Mouse (Mus musculus): ENCODE data around the gene Paics. TPM values are rescaled to one million over a fixed set of nuclear protein-coding genes. Genes with fewer than 3 reads are reported as not detected.
A peak's percentile ranks its signal among the peaks of the same experiment; 100 is the strongest.

The Paics gene
- polyA plus RNA-seq, 1 experiment from 2014 or later: 213 TPM

DNA sequence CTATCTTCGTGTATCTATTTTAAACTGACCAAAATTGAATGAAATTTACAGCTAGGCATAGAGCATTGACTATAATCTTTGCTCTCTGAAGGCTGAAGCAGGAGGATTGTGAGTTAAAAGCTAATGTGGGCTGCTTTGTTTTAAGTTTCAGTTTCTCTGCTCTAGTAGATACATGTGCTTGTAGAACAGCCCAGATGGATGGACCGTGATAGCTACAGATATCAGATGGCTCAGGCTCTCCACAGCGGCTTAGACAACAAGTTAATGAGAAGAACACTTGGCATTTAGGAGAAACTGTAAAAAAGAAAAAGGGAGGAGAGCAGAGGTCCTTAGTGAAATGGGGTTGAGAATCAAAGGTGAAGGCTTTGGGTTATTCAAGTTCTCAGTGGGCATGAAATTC lies 39.7 kb downstream of the Paics start:
- Histone ChIP-seq H3K27ac (ENCODE audit: low read length) (no peak overlapping the region), H3K4me3 (replicated peaks; ENCODE audit: low read length) (no peak overlapping the region), H3K9ac (replicated peaks; ENCODE audit: low read depth, low read length) (no peak overlapping the region), H3K36me3 (ENCODE audit: control insufficient read depth, insufficient read depth) (peaks cover 49% of the 10 kb centered on the region), H3K4me1 (replicated peaks; ENCODE audit: control insufficient read depth, insufficient read depth, low read length) (no peaks in the 10 kb centered on the region), H3K9me3 (ENCODE audit: control insufficient read depth, low read length) (no peaks in the 10 kb centered on the region), H3K27me3 (replicated peaks; ENCODE audit: control insufficient read depth, insufficient read depth, low read length) (no peaks in the 10 kb centered on the region), H3K4me2 (ENCODE audit: low read length) (no peak overlapping the region)
- 95% methylated on average over 3 of the region's 3 CpGs for WGBS
- no peak for ATAC-seq

DNA sequence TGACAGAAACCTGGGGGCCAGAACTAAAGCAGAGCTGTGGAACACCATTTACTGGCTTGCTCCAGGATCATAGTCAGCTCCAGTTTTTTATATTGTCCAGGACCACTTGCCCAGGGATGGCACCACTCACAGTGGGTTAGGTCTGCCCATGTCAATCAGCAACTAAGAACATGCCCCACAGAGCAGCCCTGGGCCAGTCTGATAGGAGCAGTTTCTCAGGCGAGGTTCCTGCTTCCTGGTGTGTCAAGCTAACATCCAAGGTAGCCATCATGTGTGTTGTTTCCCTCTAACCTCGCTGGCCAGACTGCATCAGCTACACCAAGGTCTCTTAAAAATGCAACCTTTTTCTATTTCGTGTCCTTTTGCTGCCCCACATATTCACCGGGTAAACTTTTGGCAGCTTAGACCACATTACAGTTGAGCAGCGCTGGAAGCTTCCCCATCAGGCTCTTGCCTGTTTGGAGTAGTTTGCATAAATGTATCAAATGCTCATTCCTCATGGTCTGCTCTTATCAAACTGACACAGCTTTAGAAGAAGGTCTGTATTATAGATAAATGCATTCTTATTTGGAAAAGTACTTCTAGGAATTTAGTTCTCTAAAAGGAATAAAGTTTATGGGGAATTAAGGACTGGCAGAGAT lies 42.2 kb downstream of the Paics start:
- H3K36me3 ChIP-seq (ENCODE audit: control insufficient read depth, insufficient read depth): peaks cover 48% of the 10 kb centered on the region
- no peaks in the 10 kb centered on the region for H3K27me3 ChIP-seq (replicated peaks; ENCODE audit: control insufficient read depth, insufficient read depth, low read length)
- H3K9ac ChIP-seq (replicated peaks; ENCODE audit: low read depth, low read length): no peak overlapping the region
- H3K4me3 ChIP-seq (replicated peaks; ENCODE audit: low read length): no peak overlapping the region
- H3K9me3 ChIP-seq (ENCODE audit: control insufficient read depth, low read length): no peaks in the 10 kb centered on the region
- no peaks in the 10 kb centered on the region for H3K4me1 ChIP-seq (replicated peaks; ENCODE audit: control insufficient read depth, insufficient read depth, low read length)
- whole genome bisulfite sequencing: 96% methylated on average over 5 of the region's 5 CpGs
- ATAC-seq: no peak
- H3K4me2 ChIP-seq (ENCODE audit: low read length): no peak overlapping the region
- H3K27ac ChIP-seq (ENCODE audit: low read length): no peak overlapping the region

DNA sequence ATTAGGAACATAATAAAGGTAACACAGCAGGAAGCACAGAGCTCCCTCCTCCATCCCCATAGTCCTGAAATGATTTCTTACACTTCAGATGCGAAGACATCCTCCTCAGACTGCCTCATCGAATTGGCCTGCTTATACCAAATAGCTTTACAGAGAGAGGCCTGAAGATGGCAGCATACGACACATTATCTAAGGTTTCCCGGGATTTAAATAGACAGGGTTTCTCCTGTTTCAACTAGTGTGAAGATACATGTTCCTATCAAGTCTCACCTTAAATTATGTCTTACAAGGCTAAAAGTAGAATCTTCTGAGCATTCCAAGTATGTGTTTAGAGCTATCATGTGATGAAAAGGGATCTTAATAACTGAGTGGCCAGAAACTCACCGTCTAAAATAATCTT lies 47.3 kb downstream of the Paics start:
- Histone ChIP-seq H3K4me3 (replicated peaks; ENCODE audit: low read length) (no peak overlapping the region), H3K27me3 (replicated peaks; ENCODE audit: control insufficient read depth, insufficient read depth, low read length) (no peaks in the 10 kb centered on the region), H3K27ac (ENCODE audit: low read length) (no peak overlapping the region), H3K9me3 (ENCODE audit: control insufficient read depth, low read length) (no peaks in the 10 kb centered on the region), H3K9ac (replicated peaks; ENCODE audit: low read depth, low read length) (no peak overlapping the region), H3K4me1 (replicated peaks; ENCODE audit: control insufficient read depth, insufficient read depth, low read length) (no peaks in the 10 kb centered on the region), H3K4me2 (ENCODE audit: low read length) (no peak overlapping the region), H3K36me3 (ENCODE audit: control insufficient read depth, insufficient read depth) (peaks cover 39% of the 10 kb centered on the region)
- 45% methylated on average over 5 of the region's 5 CpGs for WGBS
- peak; percentile 69 for ATAC-seq

DNA sequence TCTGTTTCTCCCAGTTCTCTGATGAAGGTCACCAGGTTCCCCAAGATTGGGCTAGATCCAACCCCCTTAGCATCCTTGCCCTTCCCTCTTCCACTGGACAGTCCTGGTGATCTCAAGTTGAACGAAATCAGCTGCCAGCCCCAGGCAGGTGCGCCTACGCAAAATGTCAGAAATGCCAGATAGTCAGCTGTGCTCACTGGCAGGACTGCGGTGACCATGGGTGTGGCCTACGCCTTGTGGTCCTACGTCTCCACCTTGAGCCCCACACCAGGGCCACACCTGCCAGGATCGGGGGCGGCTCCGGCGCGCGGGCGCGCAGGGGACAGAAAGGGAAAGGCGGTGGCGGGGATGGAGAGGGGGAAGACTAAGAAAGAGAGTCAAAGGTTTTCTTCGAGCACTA lies 50.1 kb downstream of the Paics start:
- 94% methylated on average over 17 of the region's 17 CpGs for WGBS
- Histone ChIP-seq H3K4me3 (replicated peaks; ENCODE audit: low read length) (no peak overlapping the region), H3K4me2 (ENCODE audit: low read length) (no peak overlapping the region), H3K27me3 (replicated peaks; ENCODE audit: control insufficient read depth, insufficient read depth, low read length) (no peaks in the 10 kb centered on the region), H3K36me3 (ENCODE audit: control insufficient read depth, insufficient read depth) (peaks cover 25% of the 10 kb centered on the region), H3K4me1 (replicated peaks; ENCODE audit: control insufficient read depth, insufficient read depth, low read length) (no peaks in the 10 kb centered on the region), H3K9ac (replicated peaks; ENCODE audit: low read depth, low read length) (no peak overlapping the region), H3K27ac (ENCODE audit: low read length) (no peak overlapping the region), H3K9me3 (ENCODE audit: control insufficient read depth, low read length) (no peaks in the 10 kb centered on the region)
- ATAC-seq: no peak

DNA sequence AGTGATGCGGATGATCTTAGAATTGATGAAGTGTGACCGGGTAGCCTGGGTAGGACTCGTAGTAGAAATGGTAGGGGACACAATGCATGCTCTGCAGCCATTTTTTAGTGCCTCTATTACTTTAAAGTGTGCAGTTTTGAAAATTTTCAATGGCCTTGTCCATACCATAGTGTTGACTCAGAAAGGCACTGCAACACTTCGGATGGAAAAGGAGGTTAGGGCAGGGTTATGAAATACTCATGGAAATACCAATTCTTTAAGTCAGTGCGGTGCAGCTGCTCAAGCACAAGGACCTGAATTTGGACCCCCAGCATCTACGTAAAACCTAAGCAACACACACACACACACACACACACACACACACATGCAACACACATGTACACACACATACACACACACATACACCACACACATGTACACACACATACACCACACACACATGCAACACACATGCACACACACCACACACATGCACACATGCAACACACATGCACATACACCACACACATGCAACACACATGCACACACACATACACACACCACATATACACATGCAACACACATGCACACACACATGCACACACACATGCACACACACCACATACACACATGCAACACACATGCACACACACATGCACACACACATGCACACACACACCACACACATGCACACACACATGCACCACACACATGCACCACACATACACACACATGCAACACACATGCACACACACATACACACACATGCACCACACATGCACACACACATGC lies 53.1 kb downstream of the Paics start, which contains the start of gene Arl9:
Gene Arl9, plus strand, starts transcription at position 5 of the 771 bp plus-strand sequence.
- 94% methylated on average over 6 of the region's 6 CpGs for WGBS

DNA sequence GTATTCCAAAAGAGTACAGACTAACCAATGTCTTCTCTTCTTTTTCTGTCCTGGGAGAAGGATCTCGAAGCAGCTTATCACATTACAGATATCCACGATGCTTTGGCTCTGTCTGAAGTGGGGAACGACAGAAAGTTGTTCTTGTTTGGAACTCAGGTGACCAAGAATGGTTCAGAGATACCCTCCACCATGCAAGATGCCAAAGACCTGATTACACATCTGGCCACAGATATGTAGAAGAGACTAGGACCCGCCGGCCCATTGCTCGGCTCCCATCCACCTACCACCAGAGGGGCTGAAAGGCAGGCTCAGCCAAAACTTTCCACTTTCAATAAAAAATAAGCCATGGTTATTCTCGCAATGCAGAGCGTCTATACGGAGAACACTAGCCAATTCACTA lies 59.2 kb downstream of the Paics start:
- Histone ChIP-seq H3K4me2 (ENCODE audit: low read length) (no peak overlapping the region), H3K36me3 (ENCODE audit: control insufficient read depth, insufficient read depth) (no peaks in the 10 kb centered on the region), H3K27ac (ENCODE audit: low read length) (no peak overlapping the region), H3K27me3 (replicated peaks; ENCODE audit: control insufficient read depth, insufficient read depth, low read length) (no peaks in the 10 kb centered on the region), H3K9ac (replicated peaks; ENCODE audit: low read depth, low read length) (no peak overlapping the region), H3K9me3 (ENCODE audit: control insufficient read depth, low read length) (no peaks in the 10 kb centered on the region), H3K4me1 (replicated peaks; ENCODE audit: control insufficient read depth, insufficient read depth, low read length) (no peaks in the 10 kb centered on the region), H3K4me3 (replicated peaks; ENCODE audit: low read length) (no peak overlapping the region)
- 91% methylated on average over 9 of the region's 9 CpGs for WGBS
- ATAC-seq: no peak

More for the DNA sequence above, 53.1 kb downstream of the Paics start, which contains the start of gene Arl9:
- Histone ChIP-seq H3K9me3 (ENCODE audit: control insufficient read depth, low read length) (no peaks in the 10 kb centered on the region), H3K4me1 (replicated peaks; ENCODE audit: control insufficient read depth, insufficient read depth, low read length) (no peaks in the 10 kb centered on the region), H3K27me3 (replicated peaks; ENCODE audit: control insufficient read depth, insufficient read depth, low read length) (no peaks in the 10 kb centered on the region), H3K27ac (ENCODE audit: low read length) (no peak within 1 kb of the TSS), H3K36me3 (ENCODE audit: control insufficient read depth, insufficient read depth) (peaks cover 12% of the 10 kb centered on the region; the same call in 1 of the 2 replicates), H3K4me2 (ENCODE audit: low read length) (no peak within 1 kb of the TSS), H3K9ac (replicated peaks; ENCODE audit: low read depth, low read length) (no peak within 1 kb of the TSS), H3K4me3 (replicated peaks; ENCODE audit: low read length) (no peak within 1 kb of the TSS)
- no peak for ATAC-seq

DNA sequence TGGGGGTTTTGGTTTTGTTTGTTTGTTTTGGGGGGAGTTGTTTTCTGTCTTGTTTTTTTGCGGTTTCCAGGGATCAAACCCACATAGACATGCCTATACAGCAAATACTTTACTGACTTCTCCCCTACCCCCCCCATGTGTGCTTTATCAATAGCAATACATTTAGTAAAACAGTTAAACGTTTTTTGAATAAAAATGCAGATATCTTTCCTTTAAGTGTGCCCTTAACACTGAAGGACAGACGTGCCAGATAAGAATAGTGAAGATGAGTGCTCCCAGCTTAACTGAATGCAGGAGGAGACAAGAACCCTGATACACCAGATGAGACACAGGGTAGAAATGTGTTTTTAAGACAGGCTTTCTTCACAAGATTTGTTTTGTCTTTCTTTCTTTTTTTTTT lies 60.0 kb downstream of the Paics start:
- no peaks in the 10 kb centered on the region for H3K4me1 ChIP-seq (replicated peaks; ENCODE audit: control insufficient read depth, insufficient read depth, low read length)
- no peak overlapping the region for H3K4me3 ChIP-seq (replicated peaks; ENCODE audit: low read length)
- H3K9ac ChIP-seq (replicated peaks; ENCODE audit: low read depth, low read length): no peak overlapping the region
- H3K36me3 ChIP-seq (ENCODE audit: control insufficient read depth, insufficient read depth): no peaks in the 10 kb centered on the region
- H3K27me3 ChIP-seq (replicated peaks; ENCODE audit: control insufficient read depth, insufficient read depth, low read length): no peaks in the 10 kb centered on the region
- no peak overlapping the region for H3K27ac ChIP-seq (ENCODE audit: low read length)
- H3K9me3 ChIP-seq (ENCODE audit: control insufficient read depth, low read length): no peaks in the 10 kb centered on the region
- WGBS: 67% methylated on average over 3 of the region's 3 CpGs
- H3K4me2 ChIP-seq (ENCODE audit: low read length): no peak overlapping the region
- no peak for ATAC-seq

DNA sequence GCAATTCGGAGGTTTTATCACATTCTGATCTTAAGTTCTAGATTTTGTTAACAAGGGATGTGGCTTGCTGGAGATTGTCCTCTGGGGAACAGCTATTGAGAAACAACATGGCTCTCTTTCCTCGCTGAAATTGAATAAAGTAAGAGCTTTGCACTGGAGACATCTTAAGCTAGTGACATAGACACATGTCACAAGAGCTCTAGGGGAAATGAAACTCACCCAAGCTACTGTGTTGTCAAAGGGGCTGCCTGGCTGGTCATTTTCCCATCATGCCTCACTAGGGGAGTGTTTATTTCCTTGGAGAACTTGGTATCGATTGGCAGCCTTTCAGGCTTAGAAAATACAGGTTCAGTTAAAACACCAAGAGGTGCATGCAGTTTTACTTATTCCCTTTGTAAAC lies 62.1 kb downstream of the Paics start:
- Histone ChIP-seq H3K4me3 (replicated peaks; ENCODE audit: low read length) (no peak overlapping the region), H3K27me3 (replicated peaks; ENCODE audit: control insufficient read depth, insufficient read depth, low read length) (no peaks in the 10 kb centered on the region), H3K36me3 (ENCODE audit: control insufficient read depth, insufficient read depth) (no peaks in the 10 kb centered on the region), H3K4me1 (replicated peaks; ENCODE audit: control insufficient read depth, insufficient read depth, low read length) (no peaks in the 10 kb centered on the region), H3K9me3 (ENCODE audit: control insufficient read depth, low read length) (no peaks in the 10 kb centered on the region), H3K9ac (replicated peaks; ENCODE audit: low read depth, low read length) (no peak overlapping the region), H3K27ac (ENCODE audit: low read length) (no peak overlapping the region), H3K4me2 (ENCODE audit: low read length) (no peak overlapping the region)
- 79% methylated on average over 3 of the region's 3 CpGs for WGBS
- ATAC-seq: no peak

DNA sequence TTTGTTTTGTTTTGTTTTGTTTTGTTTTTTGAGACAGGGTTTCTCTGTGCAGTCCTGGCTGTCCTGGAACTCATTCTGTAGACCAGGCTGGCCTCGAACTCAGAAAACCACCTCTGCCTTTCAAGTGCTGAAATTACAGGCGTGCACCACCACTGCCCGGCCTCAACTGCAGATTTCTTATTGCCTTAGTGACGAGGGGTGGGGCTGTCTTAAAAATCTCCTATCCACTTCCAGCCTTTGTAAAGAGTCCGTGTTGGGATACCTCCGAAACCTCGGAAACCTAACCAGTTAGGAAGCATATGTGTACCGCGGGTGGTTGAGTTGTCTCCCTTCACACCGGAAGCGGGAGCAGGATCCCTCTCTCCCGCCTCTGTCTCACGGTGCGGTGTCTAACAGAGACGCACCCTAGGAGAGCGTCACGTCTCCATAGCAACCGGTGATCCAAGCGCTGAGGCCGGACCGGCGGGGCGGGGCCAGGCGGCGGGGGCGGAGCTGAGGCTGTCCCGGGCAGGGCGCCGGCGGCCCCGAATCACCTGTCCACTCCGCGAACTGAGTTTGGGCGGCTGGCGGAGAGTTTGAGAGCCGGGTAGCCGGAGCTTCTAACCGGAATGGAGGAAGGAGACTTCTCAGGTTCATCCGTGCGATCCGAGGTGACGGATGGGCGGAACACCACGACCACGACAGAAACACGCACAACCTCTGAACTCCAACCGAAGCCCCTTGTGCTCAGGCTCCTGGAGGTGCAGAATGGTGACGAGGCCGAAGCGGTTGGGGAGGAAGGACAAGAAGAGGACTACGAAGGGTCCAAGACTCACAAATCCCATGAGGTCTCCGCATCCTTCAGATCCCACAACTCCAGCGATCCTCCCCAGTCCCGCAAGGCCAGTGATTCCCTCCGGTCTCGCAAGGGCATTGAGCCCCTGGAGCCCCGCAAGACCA lies 64.7 kb downstream of the Paics start, which contains the start of gene Thegl:
Gene Thegl, plus strand, starts transcription at position 480 of the 939 bp plus-strand sequence.
- Histone ChIP-seq H3K4me2 (ENCODE audit: low read length) (peak within 1 kb of the TSS; percentile 83), H3K36me3 (ENCODE audit: control insufficient read depth, insufficient read depth) (no peaks in the 10 kb centered on the region), H3K27me3 (replicated peaks; ENCODE audit: control insufficient read depth, insufficient read depth, low read length) (no peaks in the 10 kb centered on the region), H3K9me3 (ENCODE audit: control insufficient read depth, low read length) (no peaks in the 10 kb centered on the region), H3K9ac (replicated peaks; ENCODE audit: low read depth, low read length) (peak within 1 kb of the TSS; percentile 51), H3K27ac (ENCODE audit: low read length) (no peak within 1 kb of the TSS), H3K4me1 (replicated peaks; ENCODE audit: control insufficient read depth, insufficient read depth, low read length) (no peaks in the 10 kb centered on the region), H3K4me3 (replicated peaks; ENCODE audit: low read length) (peak within 1 kb of the TSS; percentile 72)
- 6% methylated on average over 57 of the region's 57 CpGs for WGBS
- peak; percentile 99 for ATAC-seq

Data from forebrain, embryonic 16.5 days (tissue).